Mouse (Mus musculus) olfactory bulb, adult 2 months (tissue): ENCODE data around the gene Gm867. TPM values are rescaled to one million over a fixed set of nuclear protein-coding genes. Genes with fewer than 3 reads are reported as not detected.
A peak's percentile ranks its signal among the peaks of the same experiment; 100 is the strongest.

ENCODE experiments used
- H3K27ac ChIP-seq: fragments of 200-500 bp; 2 replicates; pipeline ENCODE4 v1.5.1; 2012; ENCODE audit warnings: low read depth, low read length; ENCODE audit not compliant: insufficient read depth
- H3K4me1 ChIP-seq: fragments of 200-500 bp; 2 replicates; pipeline ENCODE4 v1.6.1; 2012; ENCODE audit warnings: low read length; ENCODE audit not compliant: control insufficient read depth, insufficient read depth
- H3K4me3 ChIP-seq: fragments of 200-500 bp; 2 replicates; pipeline ENCODE4 v1.5.1; 2012; ENCODE audit warnings: mild to moderate bottlenecking, low read depth, low read length, moderate library complexity; ENCODE audit not compliant: insufficient read depth
- CTCF ChIP-seq: fragments of 200-500 bp; IDR thresholded peaks from 2 replicates; pipeline ENCODE4 v1.5.1; 2012; ENCODE audit warnings: low read depth, mild to moderate bottlenecking, low read length, moderate library complexity; ENCODE audit not compliant: insufficient read depth
- POLR2A ChIP-seq: fragments of 200-500 bp; IDR thresholded peaks from 2 replicates; pipeline ENCODE4 v1.6.1; 2012; ENCODE audit warnings: mild to moderate bottlenecking, low read depth, low read length, moderate library complexity; ENCODE audit not compliant: insufficient read depth
- WGBS: fragments of 180-500 bp; shearing (Covaris S2); methylation state at CpG from one replicate; pipeline ENCODE4 v1.1.7; 2018; 5-methylcytosine and 5-hydroxymethylcytosine counted together
- polyA plus RNA-seq: library from polyadenylated mRNA; stranded (reverse); fragments of >200 nt; gene quantifications from 2 replicates; pipeline ENCODE4 v1.2.4, GENCODE M21; 2012; ENCODE audit warnings: low replicate concordance; ENCODE audit not compliant: missing spikeins, insufficient read depth, insufficient read length

Gm867 gene
- polyA plus RNA-seq, 1 experiment: not detected

GRCm38 (mm10) chr10:75949053-75950045 is 8.9 kb upstream of the Gm867 start:
- Histone ChIP-seq H3K4me3 (no peak overlapping the region), H3K4me1 (peaks cover 14% of the 10 kb centered on the region), H3K27ac (no peak overlapping the region)
- 89% methylated on average over 22 of the region's 22 CpGs for WGBS
- no peak for TF ChIP-seq CTCF
- no peak for TF ChIP-seq POLR2A

- TF ChIP-seq CTCF (no peak), POLR2A (no peak)
- no peak overlapping the region for H3K4me3 ChIP-seq
- H3K4me1 ChIP-seq: peaks cover 12% of the 10 kb centered on the region
- 84% methylated on average over 5 of the region's 5 CpGs for WGBS
- H3K27ac ChIP-seq: no peak overlapping the region
Observed at GRCm38 (mm10) chr10:75948079-75948478, 7.6 kb upstream of the Gm867 start.

GRCm38 (mm10) chr10:75945896-75946295 is 5.4 kb upstream of the Gm867 start:
- Histone ChIP-seq H3K27ac (no peak overlapping the region), H3K4me3 (no peak overlapping the region), H3K4me1 (peaks cover 9% of the 10 kb centered on the region)
- 90% methylated on average over 7 of the region's 7 CpGs for WGBS
- TF ChIP-seq POLR2A (no peak), CTCF (no peak)

- whole genome bisulfite sequencing: 91% methylated on average over 7 of the region's 7 CpGs
- TF ChIP-seq CTCF (no peak), POLR2A (no peak)
- H3K27ac ChIP-seq: no peak overlapping the region
Observed at GRCm38 (mm10) chr10:75945213-75945612, 4.7 kb upstream of the Gm867 start.

GRCm38 (mm10) chr10:75944066-75944772 is 3.7 kb upstream of the Gm867 start:
- 14% methylated on average over 11 of the region's 11 CpGs for WGBS
- H3K4me3 ChIP-seq: no peak overlapping the region
- H3K4me1 ChIP-seq: peaks cover 13% of the 10 kb centered on the region
- peak overlapping the region; percentile 23 for H3K27ac ChIP-seq
- TF ChIP-seq POLR2A: no peak
- TF ChIP-seq CTCF: no peak

More at GRCm38 (mm10) chr10:75945213-75945612, 4.7 kb upstream of the Gm867 start:
- Histone ChIP-seq H3K4me1 (peaks cover 9% of the 10 kb centered on the region), H3K4me3 (no peak overlapping the region)

- peaks cover 15% of the 10 kb centered on the region for H3K4me1 ChIP-seq
- TF ChIP-seq CTCF (no peak), POLR2A (no peak)
- 85% methylated on average over 15 of the region's 15 CpGs for WGBS
- H3K4me3 ChIP-seq: no peak within 1 kb of the TSS
- peak within 1 kb of the TSS; percentile 23 for H3K27ac ChIP-seq
Observed at GRCm38 (mm10) chr10:75942736-75943477, 2.4 kb upstream of the Gm867 start, which contains the start of gene Vpreb3. Gene Vpreb3, plus strand, starts transcription at chr10:75943057.

GRCm38 (mm10) chr10:75941042-75941824 is 761 bp upstream of the Gm867 start:
- Histone ChIP-seq H3K4me1 (peaks cover 24% of the 10 kb centered on the region), H3K4me3 (no peak overlapping the region), H3K27ac (no peak overlapping the region)
- no peak for TF ChIP-seq POLR2A
- TF ChIP-seq CTCF: no peak
- 78% methylated on average over 9 of the region's 9 CpGs for WGBS

- peaks cover 24% of the 10 kb centered on the region for H3K4me1 ChIP-seq
- 43% methylated on average over 9 of the region's 9 CpGs for WGBS
- no peak for TF ChIP-seq CTCF
- TF ChIP-seq POLR2A: no peak
- H3K4me3 ChIP-seq: no peak overlapping the region
- no peak overlapping the region for H3K27ac ChIP-seq
Observed at GRCm38 (mm10) chr10:75939481-75940234, 814 bp downstream of the Gm867 start.
